Mouse (Mus musculus): ENCODE measurements around the gene Tigit.

Tigit gene

GRCm38 (mm10) chr16:43663978-43664579 lies at the start of gene Tigit:
Gene Tigit, minus strand, starts transcription at chr16:43664146.
- DNase-seq = no peak

GRCm38 (mm10) chr16:43711361-43711760 lies 47.4 kb upstream of the Tigit start:
- no peak for DNase-seq

GRCm38 (mm10) chr16:43710651-43711050 lies 46.7 kb upstream of the Tigit start:
- no peak for DNase-seq

- DNase-seq = no peak
Measured at GRCm38 (mm10) chr16:43710134-43710475, 46.2 kb upstream of the Tigit start.

- DNase-seq = no peak
Measured at GRCm38 (mm10) chr16:43709432-43710133, 45.6 kb upstream of the Tigit start.

- DNase-seq = peak; percentile 15 to 31
Measured at GRCm38 (mm10) chr16:43709062-43709413, 45.1 kb upstream of the Tigit start.

- no peak for DNase-seq
Measured at GRCm38 (mm10) chr16:43708335-43709061, 44.6 kb upstream of the Tigit start.

- no peak for DNase-seq
Measured at GRCm38 (mm10) chr16:43701765-43702504, 38.0 kb upstream of the Tigit start.

GRCm38 (mm10) chr16:43700575-43700974 lies 36.6 kb upstream of the Tigit start:
- DNase-seq = no peak

- DNase-seq = no peak
Measured at GRCm38 (mm10) chr16:43698735-43699649, 35.0 kb upstream of the Tigit start.

GRCm38 (mm10) chr16:43697772-43698171 lies 33.8 kb upstream of the Tigit start:
- no peak for DNase-seq

GRCm38 (mm10) chr16:43695852-43696251 lies 31.9 kb upstream of the Tigit start:
- no peak for DNase-seq

- DNase-seq = no peak
Measured at GRCm38 (mm10) chr16:43694104-43694503, 30.2 kb upstream of the Tigit start.

GRCm38 (mm10) chr16:43692611-43693010 lies 28.7 kb upstream of the Tigit start:
- no peak for DNase-seq

- DNase-seq = no peak
Measured at GRCm38 (mm10) chr16:43691741-43692140, 27.8 kb upstream of the Tigit start.

- no peak for DNase-seq
Measured at GRCm38 (mm10) chr16:43690912-43691311, 27.0 kb upstream of the Tigit start.

- no peak for DNase-seq
Measured at GRCm38 (mm10) chr16:43690211-43690690, 26.3 kb upstream of the Tigit start.

GRCm38 (mm10) chr16:43687968-43688367 lies 24.0 kb upstream of the Tigit start:
- no peak for DNase-seq

- no peak for DNase-seq
Measured at GRCm38 (mm10) chr16:43674400-43674799, 10.5 kb upstream of the Tigit start.

GRCm38 (mm10) chr16:43672697-43673096 lies 8.8 kb upstream of the Tigit start:
- DNase-seq = no peak

- DNase-seq = no peak
Measured at GRCm38 (mm10) chr16:43671972-43672371, 8.0 kb upstream of the Tigit start.

GRCm38 (mm10) chr16:43668294-43668693 lies 4.3 kb upstream of the Tigit start:
- no peak for DNase-seq
